Mouse (Mus musculus) neural tube, embryonic 14.5 days (tissue): ENCODE data around the gene Slc34a1. TPM values are rescaled to one million over a fixed set of nuclear protein-coding genes. Genes with fewer than 3 reads are reported as not detected.

Experiments used
- ATAC-seq: fragments of 200-750 bp; cut with Nextera tagmentation; 2 replicates; pipeline ENCODE4 v1.8.0; 2017; ENCODE audit warnings: low read depth, mild to moderate bottlenecking, moderate TSS enrichment, moderate library complexity
- H3K27ac ChIP-seq: fragments of 300-500 bp; sonication (generic); 2 replicates; pipeline ENCODE4 v1.5.1; 2014; ENCODE audit warnings: low read depth, mild to moderate bottlenecking, control low read depth, low read length, moderate library complexity, mixed read lengths
- H3K27me3 ChIP-seq: fragments of 300-500 bp; sonication (generic); 2 replicates; pipeline ENCODE4 v1.6.1; 2014; ENCODE audit warnings: low read length; ENCODE audit not compliant: control insufficient read depth, insufficient read depth
- H3K36me3 ChIP-seq: fragments of 300-500 bp; sonication (generic); 2 replicates; pipeline ENCODE4 v1.6.1; 2014; ENCODE audit warnings: low read length, mixed read lengths; ENCODE audit not compliant: control insufficient read depth, insufficient read depth
- H3K4me1 ChIP-seq: fragments of 300-500 bp; sonication (generic); 2 replicates; pipeline ENCODE4 v1.6.1; 2014; ENCODE audit warnings: low read length; ENCODE audit not compliant: control insufficient read depth, insufficient read depth
- H3K4me2 ChIP-seq: fragments of 300-500 bp; sonication (generic); 2 replicates; pipeline ENCODE4 v1.6.1; 2014; ENCODE audit warnings: mild to moderate bottlenecking, low read depth, low read length, control low read depth
- H3K4me3 ChIP-seq: fragments of 300-500 bp; sonication (generic); 2 replicates; pipeline ENCODE4 v1.5.1; 2014; ENCODE audit warnings: low read depth, low read length, control low read depth, mixed read lengths
- H3K9ac ChIP-seq: fragments of 300-500 bp; sonication (generic); replicated peaks from 2 replicates; pipeline ENCODE4 v1.6.1; 2014; ENCODE audit warnings: low read depth, mild to moderate bottlenecking, control low read depth, low read length, mixed read lengths
- H3K9me3 ChIP-seq: fragments of 300-500 bp; sonication (generic); 2 replicates; pipeline ENCODE4 v1.6.1; 2016; ENCODE audit warnings: low read length; ENCODE audit not compliant: control insufficient read depth
- WGBS: fragments of 180-500 bp; shearing (Covaris S2); extraction: QIAGEN DNeasy Blood & Tissue Kit; methylation state at CpG from one replicate; pipeline ENCODE4 v1.1.7; 2014; 5-methylcytosine and 5-hydroxymethylcytosine counted together
- polyA plus RNA-seq: library from polyadenylated mRNA; unstranded; fragments of >200 nt; fragmentation: Nextera tagmentation; extraction: Ambion mirVana; gene quantifications from 2 replicates; pipeline ENCODE4 v1.2.1, GENCODE M21; 2014

The Slc34a1 gene
- polyA plus RNA-seq, 1 experiment from 2014 or later, result 0.19 TPM

- H3K4me3 ChIP-seq, result no peak overlapping the region
- WGBS, result 66% methylated on average over 3 of the region's 3 CpGs
- H3K4me1 ChIP-seq, result peaks cover 26% of the 10 kb centered on the region
- ATAC-seq, result no peak
- H3K4me2 ChIP-seq, result no peak overlapping the region
- H3K27me3 ChIP-seq, result no peaks in the 10 kb centered on the region
- no peaks in the 10 kb centered on the region for H3K9me3 ChIP-seq
- H3K9ac ChIP-seq, result no peak overlapping the region
- no peak overlapping the region for H3K27ac ChIP-seq
- peaks cover 24% of the 10 kb centered on the region for H3K36me3 ChIP-seq
Observed at GRCm38 (mm10) chr13:55447543-55447943, 49.6 kb downstream of the Slc34a1 start.

- Histone ChIP-seq H3K4me2 (no peak overlapping the region), H3K4me3 (no peak overlapping the region), H3K9me3 (no peaks in the 10 kb centered on the region), H3K4me1 (peaks cover 26% of the 10 kb centered on the region), H3K27me3 (no peaks in the 10 kb centered on the region), H3K27ac (no peak overlapping the region), H3K9ac (no peak overlapping the region), H3K36me3 (peaks cover 30% of the 10 kb centered on the region)
- ATAC-seq, result no peak
- 93% methylated on average over 5 of the region's 5 CpGs for WGBS
Observed at GRCm38 (mm10) chr13:55448131-55448530, 50.1 kb downstream of the Slc34a1 start.

- H3K4me2 ChIP-seq, result no peak overlapping the region
- H3K4me1 ChIP-seq, result peaks cover 19% of the 10 kb centered on the region
- no peak for ATAC-seq
- 94% methylated on average over 9 of the region's 9 CpGs for WGBS
- no peaks in the 10 kb centered on the region for H3K9me3 ChIP-seq
- H3K4me3 ChIP-seq, result no peak overlapping the region
- H3K27ac ChIP-seq, result no peak overlapping the region
- no peak overlapping the region for H3K9ac ChIP-seq
- peaks cover 38% of the 10 kb centered on the region for H3K36me3 ChIP-seq
- no peaks in the 10 kb centered on the region for H3K27me3 ChIP-seq
Observed at GRCm38 (mm10) chr13:55449205-55449604, 51.2 kb downstream of the Slc34a1 start.

GRCm38 (mm10) chr13:55449679-55450441, 51.9 kb downstream of the Slc34a1 start:
- WGBS, result 94% methylated on average over 17 of the region's 17 CpGs

GRCm38 (mm10) chr13:55450511-55450980, 52.6 kb downstream of the Slc34a1 start:
- no peak for ATAC-seq
- H3K9ac ChIP-seq, result no peak overlapping the region
- H3K4me1 ChIP-seq, result peaks cover 19% of the 10 kb centered on the region
- no peak overlapping the region for H3K4me2 ChIP-seq
- peaks cover 43% of the 10 kb centered on the region for H3K36me3 ChIP-seq
- no peak overlapping the region for H3K4me3 ChIP-seq
- no peaks in the 10 kb centered on the region for H3K9me3 ChIP-seq
- no peaks in the 10 kb centered on the region for H3K27me3 ChIP-seq
- WGBS, result 96% methylated on average over 11 of the region's 11 CpGs
- H3K27ac ChIP-seq, result no peak overlapping the region

More at GRCm38 (mm10) chr13:55449679-55450441, 51.9 kb downstream of the Slc34a1 start:
- Histone ChIP-seq H3K36me3 (peaks cover 43% of the 10 kb centered on the region), H3K27me3 (no peaks in the 10 kb centered on the region), H3K27ac (no peak overlapping the region), H3K4me2 (no peak overlapping the region), H3K9me3 (no peaks in the 10 kb centered on the region), H3K4me3 (no peak overlapping the region), H3K4me1 (peaks cover 19% of the 10 kb centered on the region), H3K9ac (no peak overlapping the region)
- ATAC-seq, result no peak

- H3K36me3 ChIP-seq, result peaks cover 51% of the 10 kb centered on the region
Observed at GRCm38 (mm10) chr13:55451296-55451695, 53.3 kb downstream of the Slc34a1 start.

GRCm38 (mm10) chr13:55451785-55452549, 54.0 kb downstream of the Slc34a1 start:
- H3K27ac ChIP-seq, result no peak overlapping the region
- no peaks in the 10 kb centered on the region for H3K27me3 ChIP-seq
- no peak for ATAC-seq
- peaks cover 7% of the 10 kb centered on the region; the same call in 1 of the 2 replicates for H3K4me1 ChIP-seq
- no peak overlapping the region for H3K9ac ChIP-seq
- no peak overlapping the region for H3K4me3 ChIP-seq
- no peaks in the 10 kb centered on the region for H3K9me3 ChIP-seq
- H3K4me2 ChIP-seq, result no peak overlapping the region
- H3K36me3 ChIP-seq, result peaks cover 54% of the 10 kb centered on the region
- WGBS, result 95% methylated on average over 16 of the region's 16 CpGs

More at GRCm38 (mm10) chr13:55451296-55451695, 53.3 kb downstream of the Slc34a1 start:
- Histone ChIP-seq H3K4me2 (no peak overlapping the region), H3K27ac (no peak overlapping the region), H3K4me3 (no peak overlapping the region), H3K9ac (no peak overlapping the region), H3K27me3 (no peaks in the 10 kb centered on the region), H3K9me3 (no peaks in the 10 kb centered on the region), H3K4me1 (peaks cover 14% of the 10 kb centered on the region)
- no peak for ATAC-seq
- WGBS, result 94% methylated on average over 10 of the region's 10 CpGs

- WGBS, result 57% methylated on average over 2 of the region's 2 CpGs
- Histone ChIP-seq H3K4me1 (peaks cover 26% of the 10 kb centered on the region), H3K4me2 (no peak overlapping the region), H3K9me3 (no peaks in the 10 kb centered on the region), H3K4me3 (no peak overlapping the region), H3K27me3 (0 out of 2 replicates have a peak, but pooled peaks cover 2% of the 10 kb centered on the region), H3K27ac (no peak overlapping the region; the same call in 1 of the 2 replicates), H3K36me3 (peaks cover 19% of the 10 kb centered on the region), H3K9ac (no peak overlapping the region)
- no peak for ATAC-seq
Observed at GRCm38 (mm10) chr13:55462965-55463364, 65.0 kb downstream of the Slc34a1 start.
